Mouse (Mus musculus): ENCODE measurements around the gene Astl. TPM values are rescaled to one million over a fixed set of nuclear protein-coding genes. Genes with fewer than 3 reads are reported as not detected.

The Astl gene
- polyA plus RNA-seq, 1 experiment = not detected

- WGBS = 61% methylated on average over 3 of the region's 3 CpGs
- no peak for DNase-seq
- H3K4me3 ChIP-seq (replicated peaks; ENCODE audit: extremely low read depth, low read depth, low read length) = no peak overlapping the region
- TF ChIP-seq CTCF (IDR thresholded peaks at IDR 0.05; ENCODE audit: insufficient read depth, low read length) = no peak
- TF ChIP-seq POLR2A (IDR thresholded peaks at IDR 0.05; ENCODE audit: borderline replicate concordance, extremely low read depth, low read depth, low read length) = no peak
- no peaks in the 10 kb centered on the region for H3K4me1 ChIP-seq (ENCODE audit: control insufficient read depth, insufficient read depth, low read length)
Observed at GRCm38 (mm10) chr2:127379250-127379649, 40.8 kb downstream of the Astl start.

- Histone ChIP-seq H3K4me1 (ENCODE audit: control insufficient read depth, insufficient read depth, low read length) (no peaks in the 10 kb centered on the region), H3K4me3 (replicated peaks; ENCODE audit: extremely low read depth, low read depth, low read length) (no peak overlapping the region)
- no peak for TF ChIP-seq CTCF (IDR thresholded peaks at IDR 0.05; ENCODE audit: insufficient read depth, low read length)
- DNase-seq = no peak
- WGBS = 55% methylated on average over 7 of the region's 7 CpGs
Observed at GRCm38 (mm10) chr2:127383881-127384280, 45.4 kb downstream of the Astl start.

GRCm38 (mm10) chr2:127387521-127387920 is 49.1 kb downstream of the Astl start:
- WGBS = 46% methylated on average over 2 of the region's 2 CpGs

GRCm38 (mm10) chr2:127390352-127390751 is 51.9 kb downstream of the Astl start:
- H3K4me1 ChIP-seq (ENCODE audit: control insufficient read depth, insufficient read depth, low read length) = no peaks in the 10 kb centered on the region
- 45% methylated on average over 3 of the region's 3 CpGs for WGBS
- no peak for DNase-seq
- TF ChIP-seq CTCF (IDR thresholded peaks at IDR 0.05; ENCODE audit: insufficient read depth, low read length) (no peak), POLR2A (IDR thresholded peaks at IDR 0.05; ENCODE audit: borderline replicate concordance, extremely low read depth, low read depth, low read length) (no peak)
- H3K4me3 ChIP-seq (replicated peaks; ENCODE audit: extremely low read depth, low read depth, low read length) = no peak overlapping the region

More at GRCm38 (mm10) chr2:127387521-127387920, 49.1 kb downstream of the Astl start:
- Histone ChIP-seq H3K4me1 (ENCODE audit: control insufficient read depth, insufficient read depth, low read length) (no peaks in the 10 kb centered on the region), H3K4me3 (replicated peaks; ENCODE audit: extremely low read depth, low read depth, low read length) (no peak overlapping the region)
- no peak for DNase-seq
- TF ChIP-seq POLR2A (IDR thresholded peaks at IDR 0.05; ENCODE audit: borderline replicate concordance, extremely low read depth, low read depth, low read length) = no peak

GRCm38 (mm10) chr2:127390846-127391245 is 52.4 kb downstream of the Astl start:
- no peak for DNase-seq
- TF ChIP-seq POLR2A (IDR thresholded peaks at IDR 0.05; ENCODE audit: borderline replicate concordance, extremely low read depth, low read depth, low read length) (no peak), CTCF (IDR thresholded peaks at IDR 0.05; ENCODE audit: insufficient read depth, low read length) (no peak)
- Histone ChIP-seq H3K4me3 (replicated peaks; ENCODE audit: extremely low read depth, low read depth, low read length) (no peak overlapping the region), H3K4me1 (ENCODE audit: control insufficient read depth, insufficient read depth, low read length) (no peaks in the 10 kb centered on the region)
- WGBS = 42% methylated on average over 4 of the region's 4 CpGs

- no peak for DNase-seq
- TF ChIP-seq POLR2A (IDR thresholded peaks at IDR 0.05; ENCODE audit: borderline replicate concordance, extremely low read depth, low read depth, low read length) (no peak), CTCF (IDR thresholded peaks at IDR 0.05; ENCODE audit: insufficient read depth, low read length) (no peak)
- WGBS = 55% methylated on average over 3 of the region's 3 CpGs
- Histone ChIP-seq H3K4me1 (ENCODE audit: control insufficient read depth, insufficient read depth, low read length) (no peaks in the 10 kb centered on the region), H3K4me3 (replicated peaks; ENCODE audit: extremely low read depth, low read depth, low read length) (no peak overlapping the region)
Observed at GRCm38 (mm10) chr2:127391323-127391722, 52.9 kb downstream of the Astl start.

- no peaks in the 10 kb centered on the region for H3K4me1 ChIP-seq (ENCODE audit: control insufficient read depth, insufficient read depth, low read length)
- no peak overlapping the region for H3K4me3 ChIP-seq (replicated peaks; ENCODE audit: extremely low read depth, low read depth, low read length)
- no peak for TF ChIP-seq CTCF (IDR thresholded peaks at IDR 0.05; ENCODE audit: insufficient read depth, low read length)
- TF ChIP-seq POLR2A (IDR thresholded peaks at IDR 0.05; ENCODE audit: borderline replicate concordance, extremely low read depth, low read depth, low read length) = no peak
- WGBS = 79% methylated on average over 5 of the region's 5 CpGs
- DNase-seq = no peak
Observed at GRCm38 (mm10) chr2:127394606-127395161, 56.2 kb downstream of the Astl start.

GRCm38 (mm10) chr2:127398738-127399137 is 60.3 kb downstream of the Astl start:
- WGBS = 75% methylated on average over 7 of the region's 7 CpGs
- no peak overlapping the region for H3K4me3 ChIP-seq (replicated peaks; ENCODE audit: extremely low read depth, low read depth, low read length)

More at GRCm38 (mm10) chr2:127398738-127399137, 60.3 kb downstream of the Astl start:
- H3K4me1 ChIP-seq (ENCODE audit: control insufficient read depth, insufficient read depth, low read length) = no peaks in the 10 kb centered on the region
- no peak for DNase-seq
- TF ChIP-seq POLR2A (IDR thresholded peaks at IDR 0.05; ENCODE audit: borderline replicate concordance, extremely low read depth, low read depth, low read length) (no peak), CTCF (IDR thresholded peaks at IDR 0.05; ENCODE audit: insufficient read depth, low read length) (no peak)

Other genes with a start within 250 kb of the Astl start
- gene Ncaph, start 204.7 kb upstream of the Astl start, polyA plus RNA-seq (2012; rRNA removed) = 1.6 and 2.9 TPM in 2 replicates
- gene Itpripl1, start 195.2 kb upstream of the Astl start, polyA plus RNA-seq (2012; rRNA removed) = 12.8 and 14.6 TPM in 2 replicates
- 1.2 and 1.6 TPM in 2 replicates for gene 1810024B03Rik, start 130.4 kb upstream of the Astl start, polyA plus RNA-seq (2012; rRNA removed)
- 41.4 and 52.0 TPM in 2 replicates for gene Snrnp200, start 130.3 kb upstream of the Astl start, polyA plus RNA-seq (2012; rRNA removed)
- gene Ciao1, start 90.8 kb upstream of the Astl start, polyA plus RNA-seq (2012; rRNA removed) = 46.7 and 67.3 TPM in 2 replicates
- 74.4 and 86.6 TPM in 2 replicates for gene Tmem127, start 90.7 kb upstream of the Astl start, polyA plus RNA-seq (2012; rRNA removed)
- 28.9 and 29.3 TPM in 2 replicates for gene Stard7, start 68.4 kb upstream of the Astl start, polyA plus RNA-seq (2012; rRNA removed)
- gene Dusp2, start 2.5 kb upstream of the Astl start, polyA plus RNA-seq (2012; rRNA removed) = 5.2 and 6.3 TPM in 2 replicates
- 0.48 and 0.51 TPM in 2 replicates for gene Adra2b, start 24.6 kb downstream of the Astl start, polyA plus RNA-seq (2012; rRNA removed)
- 0.15 and 0.29 TPM in 2 replicates for gene Gpat2, start 86.6 kb downstream of the Astl start, polyA plus RNA-seq (2012; rRNA removed)
- gene Fahd2a, start 105.9 kb downstream of the Astl start, polyA plus RNA-seq (2012; rRNA removed) = 11.1 and 14.0 TPM in 2 replicates
- 1.5 and 3.1 TPM in 2 replicates for gene Kcnip3, start 183.5 kb downstream of the Astl start, polyA plus RNA-seq (2012; rRNA removed)
- gene Prom2, start 202.8 kb downstream of the Astl start, polyA plus RNA-seq (2012; rRNA removed) = 1.0 and 9.6 TPM in 2 replicates
- gene Zfp661, start 248.5 kb downstream of the Astl start, polyA plus RNA-seq (2012; rRNA removed) = 1.7 and 2.9 TPM in 2 replicates
- gene Mrps5, start 248.6 kb downstream of the Astl start, polyA plus RNA-seq (2012; rRNA removed) = 32.0 and 37.8 TPM in 2 replicates

Data from lung, adult 2 months (tissue).